Mouse (Mus musculus): Measurements from ENCODE around the gene Akr1c14.

DNA sequence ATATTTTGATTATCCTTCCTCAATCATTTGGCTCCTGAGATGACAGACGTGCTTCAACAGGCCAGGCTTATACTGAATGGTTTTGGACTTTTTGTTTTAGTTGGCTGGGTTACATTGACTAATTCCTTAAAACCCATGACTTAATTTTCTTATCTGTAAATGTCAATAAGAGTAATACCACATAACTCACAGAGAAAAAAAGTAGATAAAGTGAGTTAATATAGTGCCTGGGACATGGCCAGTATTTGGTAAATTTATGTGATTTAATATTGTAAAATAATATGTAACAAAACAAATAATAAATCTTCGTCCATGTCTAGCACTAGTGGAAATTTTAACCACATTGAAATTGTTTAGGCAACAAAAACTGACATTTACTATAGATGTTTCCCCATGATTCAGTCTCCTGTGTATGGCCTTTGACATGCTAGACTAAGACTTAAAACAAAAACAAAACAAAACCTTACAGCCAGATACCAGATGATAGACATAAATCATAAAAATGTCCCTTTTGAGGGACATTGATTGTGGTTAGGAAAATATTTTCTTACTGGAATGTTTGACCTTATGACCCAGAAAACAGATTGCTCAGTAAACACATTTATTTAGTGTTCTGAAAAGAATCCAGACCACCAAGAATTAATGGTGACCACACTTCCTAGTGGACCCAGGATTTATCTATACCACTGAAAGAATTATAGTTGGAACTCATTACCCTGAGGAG lies 70.5 kb downstream of the Akr1c14 start:
- TF ChIP-seq CTCF (IDR thresholded peaks at IDR 0.05; ENCODE audit: borderline replicate concordance, extremely low read depth, insufficient read depth, insufficient read length) (no peak), POLR2A (IDR thresholded peaks at IDR 0.05; ENCODE audit: borderline replicate concordance, extremely low read depth, insufficient read depth, insufficient read length, poor library complexity, severe bottlenecking) (no peak)

All from brain, embryonic 14.5 days (tissue).